Mouse (Mus musculus) brain, embryonic 18.5 days (tissue): ENCODE results near the gene Rtkn.

Experiments used
- DNase-seq: peaks from one replicate; pipeline ENCODE4 v3.0.0-alpha.2; 2012; ENCODE audit warnings: low read depth, low spot score

The Rtkn gene

GRCm38 (mm10) chr6:83172240-83172920, 37.1 kb downstream of the Rtkn start:
- DNase-seq, result no peak

GRCm38 (mm10) chr6:83175996-83176395, 40.7 kb downstream of the Rtkn start:
- DNase-seq, result no peak

- DNase-seq, result peak; percentile 26
Measured at GRCm38 (mm10) chr6:83179390-83180117, 44.3 kb downstream of the Rtkn start.

GRCm38 (mm10) chr6:83180605-83181004, 45.3 kb downstream of the Rtkn start:
- no peak for DNase-seq

- no peak for DNase-seq
Measured at GRCm38 (mm10) chr6:83184858-83185435, 49.7 kb downstream of the Rtkn start.

- DNase-seq, result peak; percentile 68
Measured at GRCm38 (mm10) chr6:83185895-83186861, 50.9 kb downstream of the Rtkn start.

GRCm38 (mm10) chr6:83186946-83187345, 51.7 kb downstream of the Rtkn start:
- no peak for DNase-seq

- DNase-seq, result no peak
Measured at GRCm38 (mm10) chr6:83193571-83193970, 58.3 kb downstream of the Rtkn start.

GRCm38 (mm10) chr6:83197345-83198004, 62.2 kb downstream of the Rtkn start:
- no peak for DNase-seq
